Mouse (Mus musculus) kidney, adult 2 months (tissue): ENCODE data around the gene Larp6.

ENCODE experiments used
- CTCF ChIP-seq: fragments of 200-500 bp; conservative IDR thresholded peaks from 2 replicates; pipeline ENCODE4 v1.5.1; 2011; ENCODE audit warnings: low read depth, mild to moderate bottlenecking, control low read depth, low read length, moderate library complexity, mixed read lengths; ENCODE audit not compliant: insufficient read depth, insufficient read length
- POLR2A ChIP-seq: fragments of 200-500 bp; IDR thresholded peaks from one replicate; pipeline ENCODE4 v1.6.1; 2011; ENCODE audit warnings: low read depth, low read length, control low read depth

- TF ChIP-seq CTCF (no peak), POLR2A (no peak)
Observed at GRCm38 (mm10) chr9:60747672-60748071, 34.9 kb downstream of the Larp6 start.
